Mouse (Mus musculus) heart, adult 2 months (tissue): Measurements from ENCODE around the gene Smim5. TPM values are rescaled to one million over a fixed set of nuclear protein-coding genes. Genes with fewer than 3 reads are reported as not detected.

Experiments
- DNase-seq, 2 experiments: peaks; one replicate each; pipeline ENCODE4 v3.0.0; 2021
- H3K27ac ChIP-seq: fragments of 200-600 bp; 2 replicates; pipeline ENCODE4 v1.8.1; 2022
- H3K27me3 ChIP-seq: fragments of 200-500 bp; 2 replicates; pipeline ENCODE4 v1.6.1; 2012; ENCODE audit warnings: mild to moderate bottlenecking, low read length, inconsistent platforms, mixed read lengths; ENCODE audit not compliant: control insufficient read depth, insufficient read depth
- H3K36me3 ChIP-seq: fragments of 200-500 bp; 2 replicates; pipeline ENCODE4 v1.6.1; 2012; ENCODE audit warnings: low read length, inconsistent platforms; ENCODE audit not compliant: control insufficient read depth, insufficient read depth
- H3K4me1 ChIP-seq: fragments of 200-500 bp; 2 replicates; pipeline ENCODE4 v1.6.1; 2011; ENCODE audit warnings: low read length; ENCODE audit not compliant: control insufficient read depth, insufficient read depth
- H3K4me3 ChIP-seq: fragments of 200-600 bp; 2 replicates; pipeline ENCODE4 v1.8.1; 2022
- H3K79me2 ChIP-seq: fragments of 200-500 bp; replicated peaks from 2 replicates; pipeline ENCODE4 v1.6.1; 2012; ENCODE audit warnings: mild to moderate bottlenecking, inconsistent platforms, low read length, moderate library complexity, mixed read lengths; ENCODE audit not compliant: control insufficient read depth, insufficient read depth
- H3K9ac ChIP-seq: fragments of 200-500 bp; 2 replicates; pipeline ENCODE4 v1.6.1; 2012; ENCODE audit warnings: low read depth, mild to moderate bottlenecking, control low read depth, inconsistent platforms, low read length, mixed read lengths
- CTCF ChIP-seq: fragments of 200-600 bp; IDR thresholded peaks from 2 replicates; pipeline ENCODE4 v1.8.1; 2022; ENCODE audit warnings: antibody characterized with exemption, mild to moderate bottlenecking, moderate library complexity
- EP300 ChIP-seq: fragments of 200-500 bp; IDR thresholded peaks from 2 replicates; pipeline ENCODE4 v1.6.1; 2011; ENCODE audit warnings: low read depth, low read length, control low read depth; ENCODE audit not compliant: insufficient read depth
- POLR2A ChIP-seq: fragments of 200-500 bp; IDR thresholded peaks from 2 replicates; pipeline ENCODE4 v1.6.1; 2011; ENCODE audit warnings: mild to moderate bottlenecking, low read depth, low read length, control low read depth; ENCODE audit not compliant: insufficient read depth
- WGBS: fragments of 180-500 bp; shearing (Covaris S2); methylation state at CpG from one replicate; pipeline ENCODE4 v1.1.7; 2018; 5-methylcytosine and 5-hydroxymethylcytosine counted together
- intact Hi-C: fragments of 180-260 bp; cut with DNase I; formaldehyde crosslinking; loops from one replicate; pipeline ENCODE4 v1.15.1; 2025
- polyA plus RNA-seq: library from polyadenylated mRNA; depleted of rRNA; stranded (reverse); fragments of >200 nt; gene quantifications from 2 replicates; pipeline ENCODE4 v1.2.3, GENCODE M21; 2012
- total RNA-seq, 2 experiments: library from RNA; stranded (reverse); gene quantifications; 2 replicates each; pipeline ENCODE4 v1.2.3; 2021

The Smim5 gene
- total and polyA plus RNA-seq, 3 experiments = 10.2 to 21.8 (median 17.8) TPM

GRCm38 (mm10) chr11:115877174-115877755 is 22.5 kb upstream of the Smim5 start:
- Histone ChIP-seq H3K9ac (no peak overlapping the region), H3K27me3 (no peaks in the 10 kb centered on the region), H3K79me2 (no peaks in the 10 kb centered on the region), H3K36me3 (no peaks in the 10 kb centered on the region), H3K4me1 (no peaks in the 10 kb centered on the region), H3K27ac (no peak overlapping the region), H3K4me3 (no peak overlapping the region)
- no peak for DNase-seq
- WGBS = 47% methylated on average over 6 of the region's 6 CpGs
- intact Hi-C loops = no loop called here
- TF ChIP-seq EP300 (no peak), CTCF (no peak), POLR2A (no peak)

DNA sequence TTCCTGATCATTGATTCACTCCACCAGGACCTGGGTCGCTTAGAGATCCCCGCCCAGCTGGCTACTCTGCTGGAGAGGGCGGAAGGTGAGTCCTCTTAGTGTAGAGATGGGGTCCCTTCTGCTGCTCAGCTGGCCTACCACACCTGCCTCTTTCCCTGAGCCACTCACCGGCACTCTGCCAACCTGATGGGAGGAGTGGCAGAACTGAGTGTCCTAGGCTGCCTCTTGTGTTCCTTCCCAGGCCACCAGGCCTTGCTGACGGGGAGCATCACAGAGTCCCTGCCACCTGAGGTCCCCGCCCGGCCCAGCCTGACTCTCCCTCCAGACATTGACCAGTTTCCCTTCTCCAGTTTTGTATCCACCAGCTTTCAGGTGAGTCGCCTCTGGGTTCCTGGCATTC is 21.7 kb upstream of the Smim5 start:
- DNase-seq = no peak
- TF ChIP-seq CTCF (no peak), EP300 (no peak), POLR2A (no peak)
- no peak overlapping the region for H3K27ac ChIP-seq
- H3K4me3 ChIP-seq = no peak overlapping the region
- no peaks in the 10 kb centered on the region for H3K36me3 ChIP-seq
- intact Hi-C loops = no loop called here
- no peaks in the 10 kb centered on the region for H3K4me1 ChIP-seq
- H3K9ac ChIP-seq = no peak overlapping the region
- H3K27me3 ChIP-seq = no peaks in the 10 kb centered on the region
- H3K79me2 ChIP-seq = no peaks in the 10 kb centered on the region
- WGBS = 86% methylated on average over 8 of the region's 8 CpGs

DNA sequence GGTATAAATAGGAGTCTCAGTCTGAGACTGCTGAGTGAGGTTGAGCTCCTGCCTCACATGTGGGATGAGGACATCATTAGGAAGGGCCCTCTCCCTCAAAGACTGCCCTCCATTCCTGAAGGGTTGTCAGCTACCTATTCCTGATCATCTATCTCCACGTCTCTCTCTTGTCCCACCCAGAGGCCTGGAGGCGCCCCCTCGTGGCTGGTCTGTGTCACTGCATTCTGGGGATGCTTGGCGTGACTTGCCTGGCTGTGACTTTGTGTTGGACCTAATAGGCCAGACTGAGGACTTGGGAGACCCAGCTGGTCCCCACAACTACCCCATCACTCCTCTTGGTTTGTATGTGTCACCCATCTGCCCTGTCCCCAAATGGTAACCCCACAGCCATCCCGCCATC is 18.8 kb upstream of the Smim5 start:
- Histone ChIP-seq H3K9ac (no peak overlapping the region), H3K4me1 (no peaks in the 10 kb centered on the region), H3K79me2 (no peaks in the 10 kb centered on the region), H3K27me3 (no peaks in the 10 kb centered on the region), H3K36me3 (no peaks in the 10 kb centered on the region), H3K27ac (no peak overlapping the region), H3K4me3 (no peak overlapping the region)
- TF ChIP-seq CTCF (peak; percentile 81), POLR2A (no peak)
- intact Hi-C loops = no loop called here
- DNase-seq = peak in 1 of 2 experiments; percentile 44
- WGBS = 31% methylated on average over 5 of the region's 5 CpGs

DNA sequence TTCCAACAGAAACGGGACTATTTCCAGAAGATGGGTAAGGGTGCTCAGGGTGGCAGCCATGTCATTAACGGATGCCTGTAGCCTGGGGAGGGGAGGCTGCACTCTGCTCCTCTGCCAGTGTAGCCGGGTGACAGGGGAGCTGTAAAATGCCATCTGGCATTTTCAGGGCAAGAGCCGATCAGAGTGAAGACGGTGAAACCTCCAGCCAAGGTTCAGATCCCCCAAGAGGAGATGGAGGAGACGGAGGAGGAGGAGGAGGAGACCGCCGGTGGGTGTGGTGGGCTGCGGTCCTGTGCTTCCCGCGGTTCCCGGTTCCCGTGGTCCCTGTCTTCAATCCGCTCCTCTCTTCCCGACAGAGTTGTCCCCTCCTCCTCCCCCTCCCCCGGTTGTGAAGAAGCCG is 16.5 kb upstream of the Smim5 start:
- Histone ChIP-seq H3K4me3 (no peak overlapping the region), H3K36me3 (no peaks in the 10 kb centered on the region), H3K79me2 (no peaks in the 10 kb centered on the region), H3K9ac (no peak overlapping the region), H3K4me1 (no peaks in the 10 kb centered on the region), H3K27ac (no peak overlapping the region), H3K27me3 (no peaks in the 10 kb centered on the region)
- WGBS = 24% methylated on average over 17 of the region's 17 CpGs
- intact Hi-C loops = no loop called here
- TF ChIP-seq CTCF (no peak), POLR2A (no peak), EP300 (no peak)
- DNase-seq = no peak

GRCm38 (mm10) chr11:115884361-115884760 is 15.4 kb upstream of the Smim5 start:
- 87% methylated on average over 3 of the region's 3 CpGs for WGBS
- Histone ChIP-seq H3K79me2 (no peaks in the 10 kb centered on the region), H3K9ac (no peak overlapping the region), H3K4me3 (no peak overlapping the region), H3K27me3 (no peaks in the 10 kb centered on the region), H3K27ac (no peak overlapping the region), H3K36me3 (no peaks in the 10 kb centered on the region), H3K4me1 (no peaks in the 10 kb centered on the region)
- no peak for TF ChIP-seq EP300
- no peak for TF ChIP-seq POLR2A
- DNase-seq = no peak
- intact Hi-C loops = no loop called here

GRCm38 (mm10) chr11:115885281-115885680 is 14.5 kb upstream of the Smim5 start:
- Histone ChIP-seq H3K27ac (no peak overlapping the region), H3K4me3 (no peak overlapping the region), H3K27me3 (no peaks in the 10 kb centered on the region), H3K79me2 (no peaks in the 10 kb centered on the region), H3K9ac (no peak overlapping the region), H3K4me1 (no peaks in the 10 kb centered on the region), H3K36me3 (no peaks in the 10 kb centered on the region)
- WGBS = 71% methylated on average over 11 of the region's 11 CpGs
- DNase-seq = no peak
- intact Hi-C loops = no loop called here
- TF ChIP-seq EP300 = no peak
- no peak for TF ChIP-seq CTCF
- no peak for TF ChIP-seq POLR2A

DNA sequence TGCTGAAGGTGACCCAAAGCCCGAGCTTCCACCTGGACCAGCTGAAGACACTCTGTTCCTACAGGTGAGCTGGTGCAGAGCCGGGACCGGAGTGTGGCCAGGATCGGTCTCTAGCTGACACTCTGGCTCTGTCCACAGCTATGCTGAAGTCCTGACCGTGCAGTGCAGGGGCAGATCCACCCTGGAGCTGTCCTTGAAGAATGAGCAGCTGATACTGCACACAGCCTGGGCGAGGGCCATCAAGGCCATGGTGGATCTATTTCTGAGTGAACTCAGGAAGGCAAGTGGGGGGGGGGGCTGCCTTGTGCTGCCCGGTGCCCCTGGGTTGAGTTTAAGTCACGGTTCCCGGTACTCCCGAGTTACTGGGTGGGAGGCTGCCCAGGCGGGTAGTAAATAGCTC is 13.3 kb upstream of the Smim5 start:
- H3K36me3 ChIP-seq = no peaks in the 10 kb centered on the region
- H3K27me3 ChIP-seq = no peaks in the 10 kb centered on the region
- 87% methylated on average over 11 of the region's 11 CpGs for WGBS
- intact Hi-C loops = no loop called here
- no peaks in the 10 kb centered on the region for H3K79me2 ChIP-seq
- no peaks in the 10 kb centered on the region for H3K4me1 ChIP-seq
- no peak overlapping the region for H3K9ac ChIP-seq
- TF ChIP-seq POLR2A (no peak), CTCF (no peak), EP300 (no peak)
- DNase-seq = no peak
- H3K4me3 ChIP-seq = no peak overlapping the region
- no peak overlapping the region for H3K27ac ChIP-seq
